21 mouse cellular contexts compared by ENCODE assay signal in the genomic region with DNA sequence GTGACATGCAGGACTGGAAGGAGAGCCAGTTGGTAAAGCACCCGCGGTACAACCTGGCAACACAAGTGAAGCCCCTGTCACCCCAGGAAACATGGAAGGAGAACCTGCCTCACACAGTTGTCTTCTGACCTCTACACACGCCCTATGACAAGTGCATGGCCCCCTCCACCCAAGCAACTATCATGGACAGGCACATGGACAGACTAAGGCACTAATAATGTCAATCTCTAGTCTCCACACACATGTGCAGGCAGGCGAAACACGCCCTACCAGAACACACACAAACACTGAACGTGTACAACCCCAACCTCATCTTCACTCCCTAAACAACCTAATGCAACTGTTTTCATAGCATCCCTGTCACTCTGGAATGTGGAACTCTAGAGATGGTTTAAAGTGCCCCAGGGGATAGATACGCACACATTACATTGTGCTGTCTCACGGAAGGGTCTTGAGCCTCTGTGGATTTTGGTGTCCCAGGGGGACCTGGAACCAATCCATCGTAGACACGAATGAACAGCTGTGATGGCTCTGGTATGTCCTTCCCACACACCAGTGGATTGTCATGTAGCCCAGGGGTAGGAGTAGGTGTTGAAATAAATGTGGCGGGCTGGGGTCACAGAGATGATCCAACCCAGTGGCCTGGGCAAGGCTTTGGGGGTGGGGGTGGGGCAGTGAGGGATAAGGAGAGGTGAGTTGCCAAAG. TPM values are rescaled to one million over a fixed set of nuclear protein-coding genes. Genes with fewer than 3 reads are reported as not detected.
DNase-seq lines count a peak whose midpoint lies in the region; ATAC-seq and TF ChIP-seq lines count a peak whose summit lies in the region.
"Had no signal": no experiment of that assay in that cellular context is flagged by ENCODE, and none has a peak within 500 bp of the region (broad histone marks: within the 10 kb centered on the region; RNA-seq: fewer than 3 reads in every experiment).

No protein-coding gene starts in this region.

- H3K4me1 ChIP-seq in kidney, embryonic 15.5 days = peaks cover 82% of the 10 kb centered on the region
- H3K4me1 ChIP-seq in kidney, adult 2 months (ENCODE audit: control insufficient read depth, insufficient read depth, low read length) = peaks cover 53% of the 10 kb centered on the region
- H3K4me1 ChIP-seq in liver, embryonic 15.5 days (replicated peaks) = peaks cover 86% of the 10 kb centered on the region

- DNase-seq in kidney, adult 2 months = no peak
- peak; percentile 30 for DNase-seq in lung, postnatal 10 days
- DNase-seq in lung, postnatal 14 days = no peak
- no peak for DNase-seq in retina, embryonic 14.5 days (ENCODE audit: low spot score)
- DNase-seq in embryo, embryonic 10.5 days (ENCODE audit: low spot score) = no peak
- DNase-seq: adrenal gland, postnatal 14 days; cerebellum, adult 9-10 months; gastrocnemius, postnatal 36 days; kidney, adult 11 months; midbrain, embryonic 14.5 days; retina, postnatal 1 day had no signal

- no peak overlapping the region for H3K4me3 ChIP-seq in kidney, embryonic 15.5 days (replicated peaks)
- H3K4me3 ChIP-seq in kidney, adult 2 months (ENCODE audit: insufficient read depth, low read depth, low read length) = no peak overlapping the region
- H3K4me3 ChIP-seq in liver, embryonic 15.5 days (replicated peaks) = no peak overlapping the region
- H3K4me3 ChIP-seq: forebrain, embryonic 10.5 days; limb, embryonic 10.5 days; neural tube, embryonic 12.5 days had no signal

- no peaks in the 10 kb centered on the region for H3K9me3 ChIP-seq in kidney, embryonic 15.5 days (replicated peaks)
- no peaks in the 10 kb centered on the region for H3K9me3 ChIP-seq in liver, embryonic 15.5 days (replicated peaks)
- H3K9me3 ChIP-seq: limb, embryonic 10.5 days; neural tube, embryonic 12.5 days had no signal

- H3K27me3 ChIP-seq in kidney, embryonic 15.5 days = no peaks in the 10 kb centered on the region
- H3K27me3 ChIP-seq in kidney, adult 2 months (replicated peaks; ENCODE audit: control insufficient read depth, insufficient read depth, low read length) = no peaks in the 10 kb centered on the region
- H3K27me3 ChIP-seq in liver, embryonic 15.5 days = no peaks in the 10 kb centered on the region
- H3K27me3 ChIP-seq: neural tube, embryonic 12.5 days had no signal

- no peak for TF ChIP-seq CTCF in kidney, adult 2 months (conservative IDR thresholded peaks at IDR 0.05; ENCODE audit: insufficient read depth, insufficient read length, low read depth, low read length)

- 0 out of 2 replicates have a peak overlapping the region, but pooled peaks have one; percentile 29 for H3K27ac ChIP-seq in kidney, embryonic 15.5 days
- H3K27ac ChIP-seq in kidney, adult 2 months (ENCODE audit: insufficient read depth, low read depth, low read length) = no peak overlapping the region
- no peak overlapping the region for H3K27ac ChIP-seq in liver, embryonic 15.5 days (replicated peaks)
- H3K27ac ChIP-seq: forebrain, embryonic 10.5 days; hindbrain, postnatal 0 days; kidney, postnatal 0 days; limb, embryonic 10.5 days; neural tube, embryonic 12.5 days had no signal

- H3K36me3 ChIP-seq in kidney, embryonic 15.5 days = peaks cover 24% of the 10 kb centered on the region
- no peaks in the 10 kb centered on the region for H3K36me3 ChIP-seq in kidney, adult 2 months (ENCODE audit: control insufficient read depth, insufficient read depth, low read length)
- H3K36me3 ChIP-seq in liver, embryonic 15.5 days (replicated peaks) = peaks cover 30% of the 10 kb centered on the region

- H3K4me2 ChIP-seq in kidney, embryonic 15.5 days = no peak overlapping the region
- peak overlapping the region; percentile 31; the same call in 1 of the 2 replicates for H3K4me2 ChIP-seq in liver, embryonic 15.5 days
- H3K4me2 ChIP-seq: neural tube, embryonic 12.5 days had no signal

- no peak for TF ChIP-seq POLR2A in kidney, adult 2 months (IDR thresholded peaks at IDR 0.05; ENCODE audit: low read depth, low read length)

- H3K9ac ChIP-seq in kidney, embryonic 15.5 days = no peak overlapping the region
- H3K9ac ChIP-seq in liver, embryonic 15.5 days = no peak overlapping the region
- H3K9ac ChIP-seq: neural tube, embryonic 12.5 days had no signal

- WGBS in kidney, embryonic 15.5 days = 66% methylated on average over 11 of the region's 11 CpGs
- 77% methylated on average over 11 of the region's 11 CpGs for WGBS in kidney, adult 2 months
- 79% methylated on average over 11 of the region's 11 CpGs for WGBS in liver, embryonic 15.5 days (ENCODE audit: insufficient replicate concordance)

- ATAC-seq in kidney, embryonic 15.5 days (replicated peaks; ENCODE audit: low FRiP score) = no peak
- ATAC-seq in liver, embryonic 15.5 days (ENCODE audit: insufficient read depth) = no peak
- ATAC-seq: forebrain, embryonic 16.5 days; hindbrain, postnatal 0 days had no signal

RNA-seq across cellular contexts. Expression of a gene that starts 14.7 kb away (rescaled TPM):
- 63.7 and 66.7 TPM in 2 replicates for polyA plus RNA-seq in kidney, embryonic 15.5 days (2015; fragmentation: Nextera tagmentation; extraction: Ambion mirVana)
- polyA plus RNA-seq in kidney, adult 2 months (2012; rRNA removed) = 18.0 and 18.2 TPM in 2 replicates
- 17.1 and 19.8 TPM in 2 replicates for polyA plus RNA-seq in liver, embryonic 15.5 days (2015; fragmentation: Nextera tagmentation; extraction: Ambion mirVana)

RNA-seq across cellular contexts. Expression of a gene that starts 27.2 kb away (rescaled TPM):
- 0.74 and 1.2 TPM in 2 replicates for polyA plus RNA-seq in kidney, embryonic 15.5 days (2015; fragmentation: Nextera tagmentation; extraction: Ambion mirVana)
- polyA plus RNA-seq in kidney, adult 2 months (2012; rRNA removed) = 8.9 and 9.0 TPM in 2 replicates
- not detected in 2 replicates for polyA plus RNA-seq in liver, embryonic 15.5 days (2015; fragmentation: Nextera tagmentation; extraction: Ambion mirVana)
- polyA plus RNA-seq: C2C12; spleen, adult 2 months had no signal

RNA-seq across cellular contexts. Expression of a gene that starts 52.8 kb away (rescaled TPM):
- 21.3 and 22.0 TPM in 2 replicates for polyA plus RNA-seq in kidney, embryonic 15.5 days (2015; fragmentation: Nextera tagmentation; extraction: Ambion mirVana)
- 7.6 and 7.8 TPM in 2 replicates for polyA plus RNA-seq in kidney, adult 2 months (2012; rRNA removed)
- 9.2 and 10.8 TPM in 2 replicates for polyA plus RNA-seq in liver, embryonic 15.5 days (2015; fragmentation: Nextera tagmentation; extraction: Ambion mirVana)

RNA-seq across cellular contexts. Expression of a gene that starts 53.0 kb away (rescaled TPM):
- polyA plus RNA-seq in kidney, embryonic 15.5 days (2015; fragmentation: Nextera tagmentation; extraction: Ambion mirVana) = 44.4 and 45.3 TPM in 2 replicates
- 24.6 and 25.8 TPM in 2 replicates for polyA plus RNA-seq in kidney, adult 2 months (2012; rRNA removed)
- polyA plus RNA-seq in liver, embryonic 15.5 days (2015; fragmentation: Nextera tagmentation; extraction: Ambion mirVana) = 40.6 and 45.1 TPM in 2 replicates
